Mouse (Mus musculus) E14TG2a.4 (cell line): ENCODE measurements around the gene Cyp2d9.

Experiments used
- CTCF ChIP-seq: conservative IDR thresholded peaks from 2 replicates; pipeline ENCODE4 v1.5.1; 2014; ENCODE audit warnings: low read length
- NANOG ChIP-seq: IDR thresholded peaks from 2 replicates; pipeline ENCODE4 v1.6.1; 2014; ENCODE audit warnings: borderline replicate concordance, low read length, mixed read lengths
- POU5F1 ChIP-seq: IDR thresholded peaks from 2 replicates; pipeline ENCODE4 v1.6.1; 2014; ENCODE audit warnings: low read length, borderline replicate concordance

- TF ChIP-seq CTCF (no peak), POU5F1 (no peak), NANOG (no peak)
Observed at GRCm38 (mm10) chr15:82437975-82438617, 4.9 kb downstream of the Cyp2d9 start.
